Mouse (Mus musculus): ENCODE measurements around the gene Btbd35f1.
"Not testable (repeated sequence)": the region's sequence is repeated elsewhere in the genome, so short reads cannot be mapped to it uniquely, and the experiment has no call there.

- TF ChIP-seq CTCF (IDR thresholded peaks at IDR 0.05; ENCODE audit: control insufficient read depth, insufficient read depth, low read length); POLR2A (IDR thresholded peaks at IDR 0.05; ENCODE audit: borderline replicate concordance, control insufficient read depth, low read depth, low read length): not testable (repeated sequence)
These were observed 41.6 kb downstream of the Btbd35f1 start for GRCm38 (mm10) chrX:32601425-32601824.

Data from bone marrow, adult 2 months (tissue).